Mouse (Mus musculus) bone marrow, adult 2 months (tissue): ENCODE results near the gene Camta1.

Experiments
- CTCF ChIP-seq: fragments of 200-500 bp; IDR thresholded peaks from 2 replicates; pipeline ENCODE4 v1.5.1; 2011; ENCODE audit warnings: low read length, control low read depth; ENCODE audit not compliant: control insufficient read depth, insufficient read depth
- POLR2A ChIP-seq: fragments of 200-500 bp; IDR thresholded peaks from 2 replicates; pipeline ENCODE4 v1.6.1; 2011; ENCODE audit warnings: low read depth, mild to moderate bottlenecking, control low read depth, low read length, borderline replicate concordance; ENCODE audit not compliant: control insufficient read depth

GRCm38 (mm10) chr4:150891308-150891707 lies 970.4 kb downstream of the Camta1 start:
- TF ChIP-seq CTCF (no peak), POLR2A (no peak)
